Mouse (Mus musculus): ENCODE results near the gene Sult1a1. TPM values are rescaled to one million over a fixed set of nuclear protein-coding genes. Genes with fewer than 3 reads are reported as not detected.

Sult1a1 gene
- total RNA-seq, 4 experiments from 2014 or later = 18.6 to 38.7 (median 31.5) TPM

- DNase-seq (ENCODE audit: low spot score) = no peak
Observed at GRCm38 (mm10) chr7:126663646-126664045, 12.6 kb downstream of the Sult1a1 start.

DNA sequence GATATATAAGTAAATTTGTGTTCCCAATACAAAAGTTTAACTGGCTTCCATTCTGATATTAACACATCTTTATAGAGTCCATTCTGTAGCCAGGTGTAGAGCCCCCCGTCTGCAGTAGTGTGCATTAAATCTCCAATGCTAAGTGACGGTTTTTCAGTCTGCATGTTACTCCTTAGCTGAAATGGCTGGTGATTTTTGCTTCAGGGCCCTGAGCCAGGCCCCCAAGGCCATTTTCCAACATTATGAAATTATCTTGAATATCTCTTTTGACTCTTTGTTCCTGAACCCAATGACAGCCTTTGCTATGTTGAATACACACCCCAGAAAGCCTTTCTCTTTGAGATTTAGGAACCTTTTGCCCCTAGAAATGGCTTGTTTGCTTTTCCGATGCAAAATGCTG is 16.5 kb downstream of the Sult1a1 start:
- DNase-seq (ENCODE audit: low spot score) = no peak

- no peak for DNase-seq (ENCODE audit: low spot score)
Observed at GRCm38 (mm10) chr7:126657522-126657921, 18.7 kb downstream of the Sult1a1 start.

DNA sequence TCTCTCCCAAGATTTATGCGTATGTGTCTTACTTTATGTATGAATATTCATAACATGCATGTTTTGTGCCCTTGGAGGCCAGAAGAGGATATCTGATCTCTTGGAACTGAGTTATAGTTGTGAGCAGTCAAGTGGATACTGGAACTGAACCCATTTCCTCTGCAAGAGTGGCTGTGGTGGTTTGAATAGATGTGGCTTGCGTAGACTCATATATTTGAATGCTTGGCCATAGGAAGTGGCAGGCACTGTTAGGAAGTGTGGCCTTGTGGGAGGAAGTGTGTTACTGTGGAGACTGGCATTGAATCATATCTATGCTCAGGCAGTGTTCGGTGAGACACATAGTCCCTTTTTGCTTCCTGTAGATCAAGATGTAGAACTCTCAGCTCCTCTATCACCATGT is 20.5 kb downstream of the Sult1a1 start:
- DNase-seq (ENCODE audit: low spot score) = no peak

GRCm38 (mm10) chr7:126653991-126654390 is 22.2 kb downstream of the Sult1a1 start:
- DNase-seq (ENCODE audit: low spot score) = no peak

GRCm38 (mm10) chr7:126650852-126651251 is 25.4 kb downstream of the Sult1a1 start:
- DNase-seq (ENCODE audit: low spot score) = no peak

DNA sequence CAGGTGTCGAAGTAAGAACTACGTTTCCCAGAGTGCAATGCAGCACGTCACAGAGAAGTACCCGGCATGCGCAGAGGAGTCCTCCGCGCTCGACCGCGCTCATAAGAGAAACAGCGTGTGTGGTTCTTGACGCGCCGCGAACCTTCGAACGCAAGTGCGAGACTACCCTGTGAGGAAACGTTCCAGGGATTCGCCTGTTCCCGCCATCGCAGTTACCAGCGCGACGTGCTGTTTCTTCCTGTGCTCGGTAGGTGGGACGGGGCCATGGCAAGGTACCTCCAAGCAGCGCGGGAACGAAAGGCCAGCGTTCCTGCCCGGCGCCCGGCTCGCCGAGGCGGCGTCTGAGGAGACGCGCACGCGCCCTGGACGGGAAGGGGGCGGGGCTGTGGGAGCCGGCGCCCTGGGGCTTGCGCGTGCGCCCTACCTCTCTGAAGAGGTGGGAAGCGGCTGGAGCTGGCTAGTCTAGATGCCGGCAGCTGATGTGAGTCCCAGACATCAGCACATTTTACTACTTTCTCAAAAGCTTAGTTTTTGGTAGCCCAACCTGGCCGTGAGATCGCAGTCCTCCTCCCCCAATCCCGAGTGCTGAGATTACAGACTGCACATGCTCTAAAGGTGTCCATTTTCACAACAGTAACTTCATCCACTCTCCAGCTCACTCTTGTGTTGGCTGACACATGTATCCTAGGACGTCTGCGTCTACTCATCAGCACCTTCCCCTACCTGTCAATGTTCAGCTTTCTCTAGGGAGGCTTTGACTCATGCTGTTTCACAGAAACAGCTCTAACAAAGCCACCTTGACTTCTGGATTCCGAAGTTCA is 26.8 kb downstream of the Sult1a1 start, which contains the start of gene Sgf29:
Gene Sgf29, plus strand, starts transcription at position 79 of the 821 bp plus-strand sequence.
- peak; percentile 91 for DNase-seq (ENCODE audit: low spot score)

GRCm38 (mm10) chr7:126648486-126648885 is 27.7 kb downstream of the Sult1a1 start:
- DNase-seq (ENCODE audit: low spot score) = no peak

DNA sequence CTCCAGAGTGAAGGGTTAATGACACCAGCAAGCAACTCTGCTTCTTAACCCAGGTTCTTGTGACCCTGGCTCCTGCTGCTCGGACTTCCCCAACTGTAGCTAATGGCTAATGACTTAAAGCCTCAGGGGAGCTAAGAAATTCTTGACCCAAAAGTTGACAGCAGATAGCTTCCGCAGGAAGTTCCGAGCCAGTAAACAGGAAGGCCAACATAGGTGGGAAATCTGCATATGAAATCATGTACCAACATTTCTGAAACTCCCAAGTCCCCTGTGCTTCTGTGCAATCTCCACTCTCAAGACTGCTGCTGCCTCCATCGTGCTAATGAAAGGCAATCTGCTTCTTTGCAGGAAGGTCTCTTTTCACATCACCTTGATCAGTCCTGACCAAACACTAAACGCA is 30.5 kb downstream of the Sult1a1 start:
- DNase-seq (ENCODE audit: low spot score) = peak; percentile 50

- no peak for DNase-seq (ENCODE audit: low spot score)
Observed at GRCm38 (mm10) chr7:126644914-126645313, 31.3 kb downstream of the Sult1a1 start.

DNA sequence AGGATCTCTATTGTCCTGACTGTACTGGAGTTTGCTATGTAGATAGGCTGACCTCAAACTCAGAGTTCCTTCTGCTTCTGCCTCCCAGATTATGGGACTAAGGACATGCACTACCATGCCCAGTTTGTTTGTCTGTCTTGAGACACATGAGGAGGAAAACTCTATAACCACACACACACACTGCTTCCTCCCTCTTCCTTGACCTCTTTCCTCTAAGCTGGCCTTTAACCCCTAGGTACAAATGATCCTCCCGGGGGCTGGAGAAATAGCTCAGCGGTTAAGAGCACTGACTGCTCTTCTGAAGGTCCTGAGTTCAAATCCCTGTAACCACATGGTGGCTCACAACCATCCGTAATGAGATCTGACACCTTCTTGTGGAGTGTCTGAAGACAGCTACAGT is 31.9 kb downstream of the Sult1a1 start:
- DNase-seq (ENCODE audit: low spot score) = no peak

GRCm38 (mm10) chr7:126643244-126643617 is 33.0 kb downstream of the Sult1a1 start:
- DNase-seq (ENCODE audit: low spot score) = peak; percentile 54

DNA sequence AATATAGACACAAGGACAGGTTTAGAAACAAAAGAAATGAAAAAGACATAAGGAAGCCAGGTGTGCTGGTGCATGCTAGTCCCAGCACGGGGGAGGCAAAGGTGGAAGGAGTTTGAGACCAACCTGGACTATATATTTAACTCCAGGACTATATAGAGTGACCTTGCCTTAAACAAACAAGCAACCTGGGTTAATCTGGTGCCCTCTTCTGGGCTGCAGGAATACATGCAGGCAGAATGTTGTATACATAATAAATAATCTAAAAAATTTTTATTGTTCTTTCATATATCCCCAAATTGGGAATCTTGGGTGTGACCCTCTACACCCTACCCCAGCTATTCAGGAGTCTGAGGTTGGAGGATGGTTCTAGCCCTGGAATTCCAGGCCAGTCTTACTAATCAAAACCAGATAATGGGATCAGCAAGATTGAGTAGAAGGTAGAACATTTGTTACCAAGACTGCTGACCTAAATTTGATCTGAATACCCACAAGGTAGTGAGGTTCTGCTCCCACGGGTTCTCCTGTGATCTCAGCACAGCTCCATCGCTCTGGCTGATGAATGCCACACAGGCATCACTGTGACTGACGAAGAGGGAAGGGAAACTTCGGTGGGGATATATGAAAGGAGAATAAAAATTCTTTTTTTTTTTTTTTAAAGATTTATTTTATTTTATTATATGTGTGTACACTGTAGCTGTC is 33.5 kb downstream of the Sult1a1 start:
- no peak for DNase-seq (ENCODE audit: low spot score)

GRCm38 (mm10) chr7:126636733-126637520 is 39.3 kb downstream of the Sult1a1 start:
- DNase-seq (ENCODE audit: low spot score) = no peak

DNA sequence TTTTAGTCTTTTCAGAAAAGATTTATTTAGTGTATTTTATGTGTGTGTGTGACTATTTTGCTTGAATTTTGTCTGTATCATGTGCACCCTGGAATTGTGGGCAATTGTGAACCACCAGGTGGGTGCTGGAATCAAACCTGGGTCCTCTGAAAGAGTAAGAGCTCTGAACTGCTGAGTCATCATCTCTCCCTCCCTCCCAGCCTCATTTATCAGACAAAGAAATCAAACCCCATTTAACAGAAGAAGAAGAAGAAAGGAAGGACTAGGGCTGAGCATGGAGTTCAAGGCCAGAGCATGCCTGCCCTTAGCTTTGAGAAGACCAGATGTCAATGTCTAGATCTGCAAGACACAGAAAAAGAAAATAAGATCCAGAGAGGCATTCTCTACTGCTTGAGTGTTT is 40.9 kb downstream of the Sult1a1 start:
- no peak for DNase-seq (ENCODE audit: low spot score)

GRCm38 (mm10) chr7:126632478-126632877 is 43.8 kb downstream of the Sult1a1 start:
- no peak for DNase-seq (ENCODE audit: low spot score)

- DNase-seq (ENCODE audit: low spot score) = no peak
Observed at GRCm38 (mm10) chr7:126630824-126631518, 45.3 kb downstream of the Sult1a1 start, which contains the start of gene Nupr1. TSS of gene Nupr1 (minus strand) at chr7:126630861.

DNA sequence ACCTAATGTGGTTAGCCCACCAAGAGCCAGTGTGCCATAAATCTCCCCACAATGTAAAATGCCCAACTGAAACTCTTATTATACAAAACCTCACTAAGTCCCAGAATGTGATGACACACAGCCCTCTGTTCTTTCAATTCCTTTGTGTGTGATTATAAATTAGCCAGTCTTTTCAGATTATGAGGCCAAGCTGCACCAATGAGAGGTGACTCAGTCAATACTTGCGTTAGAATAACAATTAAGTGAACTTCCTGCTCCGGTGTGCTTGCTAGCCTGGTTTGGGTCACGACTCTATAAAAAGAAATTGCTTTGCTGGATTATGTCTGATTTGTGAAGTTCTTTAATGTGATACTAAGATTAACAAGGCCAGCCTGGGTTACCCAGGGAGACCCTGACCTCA is 46.3 kb downstream of the Sult1a1 start:
- DNase-seq (ENCODE audit: low spot score) = no peak

GRCm38 (mm10) chr7:126628111-126628510 is 48.1 kb downstream of the Sult1a1 start:
- no peak for DNase-seq (ENCODE audit: low spot score)

DNA sequence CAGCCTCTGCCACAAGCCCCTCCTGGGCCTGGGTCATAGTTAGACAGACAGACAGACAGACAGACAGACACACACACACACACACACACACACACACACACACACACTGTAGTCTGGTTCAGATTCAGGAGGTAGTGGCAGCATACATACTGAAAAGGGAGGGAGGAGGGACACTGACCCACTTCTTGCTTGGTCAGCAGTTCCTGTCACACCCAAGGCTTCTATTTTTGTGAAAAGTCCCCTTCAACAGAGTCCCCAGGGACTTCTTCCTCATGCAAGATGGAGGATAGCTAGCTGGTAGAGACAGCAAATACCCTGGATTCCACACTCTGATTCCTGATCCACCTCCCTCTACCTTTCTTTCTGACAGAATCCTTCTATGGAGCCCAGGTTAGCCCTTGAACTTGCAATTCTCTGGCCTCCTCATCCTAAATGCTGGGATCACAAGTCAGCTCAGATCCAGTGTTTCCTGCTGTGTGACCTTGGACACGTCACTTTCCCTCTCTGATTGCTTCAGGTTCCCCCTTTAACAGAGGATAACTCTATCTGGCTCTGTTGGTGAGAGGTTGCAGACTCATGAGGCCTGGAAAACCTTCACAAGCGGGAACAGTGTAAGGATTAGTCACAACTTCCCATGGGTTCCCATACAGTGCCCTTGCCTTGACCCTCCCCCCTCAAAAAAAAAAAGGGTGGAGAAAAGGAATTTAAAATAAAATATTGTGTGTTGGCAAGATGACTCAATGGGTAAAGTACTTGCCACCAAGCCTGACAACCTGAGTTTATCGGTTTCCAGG is 50.2 kb downstream of the Sult1a1 start:
- DNase-seq (ENCODE audit: low spot score) = no peak

GRCm38 (mm10) chr7:126625369-126625768 is 50.9 kb downstream of the Sult1a1 start:
- DNase-seq (ENCODE audit: low spot score) = peak; percentile 87

Measured in heart, adult 8-10 months (tissue).